Mouse (Mus musculus) fibroblast of lung, adult 2 months (primary cell): ENCODE data around the gene Wnk4.

Experiments
- DNase-seq: peaks from one replicate; pipeline ENCODE4 v3.0.0-alpha.2; 2011; ENCODE audit warnings: low read depth

The Wnk4 gene

DNA sequence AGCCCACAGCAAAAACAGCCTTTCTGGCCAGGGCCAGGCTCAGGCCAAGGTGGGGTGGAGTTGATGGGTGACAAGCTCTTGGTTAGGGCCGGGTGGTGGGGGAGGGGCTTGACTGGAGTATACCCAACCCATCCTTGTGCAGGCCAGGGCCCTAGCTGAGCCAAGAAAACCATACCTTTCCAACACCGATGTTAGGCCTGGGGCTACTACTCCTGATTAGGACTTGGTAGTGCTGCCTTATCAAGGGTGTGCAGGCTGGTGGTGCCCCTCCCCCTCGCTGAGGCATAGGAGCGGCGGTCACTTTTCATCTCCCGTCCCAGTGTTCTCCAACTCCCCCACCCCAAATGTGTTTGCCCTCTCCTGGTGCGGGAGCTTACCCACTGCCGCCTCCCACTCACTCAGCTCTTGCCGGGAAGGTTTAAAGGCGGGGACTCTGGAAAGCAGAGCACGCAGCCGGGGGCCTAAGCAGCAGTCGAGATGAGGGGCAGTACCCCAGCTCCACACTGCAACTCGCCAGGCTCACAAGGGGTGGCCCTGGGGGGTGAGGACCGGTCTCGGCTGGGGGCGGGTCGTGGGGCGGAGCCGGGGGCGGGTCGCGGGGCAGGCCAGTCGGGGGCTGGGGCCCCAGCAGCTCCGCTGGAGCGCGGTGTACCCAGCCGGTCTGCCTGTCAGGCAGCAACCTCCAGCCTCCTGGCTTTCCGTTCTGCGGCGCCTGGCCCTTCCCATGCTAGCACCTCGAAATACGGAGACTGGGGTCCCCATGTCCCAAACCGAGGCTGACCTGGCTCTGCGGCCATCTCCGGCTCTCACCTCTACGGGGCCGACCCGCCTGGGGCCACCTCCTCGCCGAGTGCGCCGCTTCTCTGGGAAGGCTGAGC lies at the start of gene Wnk4:
Gene Wnk4, plus strand, starts transcription at position 620 of the 878 bp plus-strand sequence.
- DNase-seq = no peak

DNA sequence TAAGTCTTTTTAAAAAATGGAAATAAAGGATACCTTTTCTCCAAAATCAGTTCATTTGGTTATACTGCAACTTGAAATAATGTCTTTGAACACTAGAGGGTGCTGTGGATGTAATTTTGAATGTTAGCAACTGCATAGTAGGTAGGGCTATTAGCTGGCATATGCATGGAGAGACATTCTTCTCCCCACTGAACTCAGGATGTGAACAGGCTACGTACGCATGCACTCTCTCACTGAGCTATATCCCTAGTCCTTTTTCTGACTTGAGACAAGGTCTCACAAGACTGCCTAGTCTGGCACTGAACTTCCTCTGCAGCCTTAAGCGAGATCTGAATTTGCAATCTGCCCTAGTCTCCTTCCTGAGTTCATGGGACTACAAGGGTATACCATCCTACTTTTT lies 48.4 kb upstream of the Wnk4 start:
- DNase-seq = peak; percentile 58

DNA sequence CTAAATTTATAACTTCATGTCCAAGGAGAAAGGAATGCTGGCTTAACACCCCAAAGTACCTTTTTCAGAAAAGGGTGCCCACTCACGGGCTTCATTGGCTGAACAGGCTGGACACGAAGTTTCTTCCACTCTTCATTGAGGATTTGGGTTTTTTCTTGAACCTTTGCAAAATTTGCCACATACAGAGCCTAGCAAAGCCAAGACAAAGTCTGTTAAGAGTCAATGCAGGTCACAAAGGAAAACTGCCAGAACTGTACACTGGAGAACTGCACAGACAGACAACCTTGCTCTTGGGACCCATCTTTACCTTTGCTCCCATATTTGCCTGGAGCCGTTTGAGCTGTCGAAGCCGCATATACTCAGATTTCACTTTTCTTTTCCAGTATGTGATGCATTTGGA lies 43.4 kb upstream of the Wnk4 start:
- DNase-seq = no peak

DNA sequence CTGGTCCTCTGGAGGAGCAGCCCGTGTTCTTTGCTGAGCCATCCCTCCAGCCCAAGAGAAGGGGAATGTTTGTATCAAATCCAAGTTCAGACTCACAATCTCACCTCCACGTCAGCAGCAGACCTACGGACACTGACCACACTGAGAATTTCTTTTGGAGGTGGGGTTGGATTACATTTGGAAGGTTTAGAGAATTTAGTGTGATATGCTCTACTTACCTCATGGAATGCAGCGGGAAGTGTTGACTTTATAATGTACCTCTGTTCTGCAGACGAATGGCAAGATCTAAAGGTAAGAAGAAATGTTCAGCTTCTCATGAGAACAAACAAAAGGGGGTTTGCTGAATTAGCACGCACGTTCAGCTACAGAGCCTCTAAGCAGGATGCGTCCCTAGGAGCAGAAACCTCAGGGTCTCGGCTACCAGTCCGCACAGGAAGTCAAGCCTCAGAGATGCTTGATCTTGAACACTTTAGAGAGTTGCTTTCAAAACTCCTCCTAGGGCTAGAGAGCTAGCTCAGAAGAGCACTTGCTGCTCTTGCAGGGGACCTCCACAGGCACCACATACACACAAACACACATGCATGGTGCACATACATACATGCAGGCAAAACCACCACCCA lies 41.8 kb upstream of the Wnk4 start:
- DNase-seq = no peak

DNA sequence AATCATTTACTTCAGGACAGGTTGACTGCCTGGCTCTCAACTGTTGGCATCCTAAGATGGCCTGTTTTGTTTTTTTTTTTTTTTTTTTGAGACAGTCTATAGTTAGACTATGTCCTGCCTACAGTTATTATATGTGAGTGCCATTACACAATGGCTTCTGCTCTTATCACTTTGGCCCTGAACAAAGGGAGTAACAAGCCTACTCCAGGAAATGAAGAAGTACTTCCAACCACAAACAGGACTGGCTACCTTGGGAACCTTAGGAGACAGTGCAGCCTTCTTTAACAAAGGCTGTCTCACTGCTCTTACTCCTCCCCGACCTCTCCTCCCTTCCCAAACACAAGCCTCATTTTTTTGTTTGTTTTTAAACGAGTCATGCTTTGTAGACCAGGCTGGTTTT lies 39.5 kb upstream of the Wnk4 start:
- DNase-seq = no peak

DNA sequence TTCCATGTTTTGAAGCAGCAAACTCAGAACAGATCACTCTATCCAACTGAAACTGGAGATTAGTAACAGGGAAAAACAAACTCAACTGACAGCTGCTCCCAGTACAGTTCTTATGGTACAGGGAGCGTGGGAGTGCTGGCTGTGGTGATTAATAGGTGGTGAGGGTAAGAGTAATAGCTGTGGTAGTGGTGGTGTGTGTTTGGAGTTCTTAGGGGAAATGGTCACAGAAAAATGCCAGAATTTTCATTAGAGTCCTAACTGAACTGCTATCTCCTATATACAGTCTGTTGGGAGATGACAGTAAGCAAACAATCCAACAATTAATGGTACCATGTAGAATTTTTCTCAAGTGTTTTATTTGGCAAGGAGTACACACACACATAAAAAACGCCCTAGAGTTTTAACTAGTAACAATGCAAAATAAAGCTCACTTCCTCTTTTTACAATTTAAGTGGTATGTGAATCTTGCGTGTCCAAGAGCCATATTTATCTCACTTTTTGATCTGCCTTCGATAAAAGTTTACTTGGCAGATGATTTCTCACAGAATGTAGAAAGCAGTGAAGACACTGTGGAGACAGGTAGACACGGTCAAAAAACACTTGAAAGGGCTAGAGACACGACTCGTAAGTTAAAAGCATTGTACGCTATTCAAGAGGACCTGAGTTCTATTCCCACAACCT lies 38.9 kb upstream of the Wnk4 start:
- no peak for DNase-seq

DNA sequence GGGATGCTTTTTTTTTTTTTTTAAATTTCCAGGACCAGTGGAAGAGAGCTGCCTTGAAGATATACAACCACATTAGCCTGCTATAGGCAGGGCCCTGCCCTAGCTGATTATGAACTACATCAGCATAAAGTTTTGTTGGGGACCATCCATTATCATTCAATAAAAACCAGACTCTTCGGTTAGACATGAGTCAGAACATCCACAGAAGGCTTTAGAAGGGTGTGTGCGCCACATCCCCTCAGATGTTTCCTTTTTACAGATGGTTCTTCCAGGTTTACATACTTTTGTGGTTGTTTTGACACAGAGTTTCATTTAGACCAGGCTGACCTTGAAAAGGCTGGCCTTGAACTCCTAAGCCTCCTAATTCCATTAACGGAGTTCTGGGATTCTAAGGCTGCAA lies 36.0 kb upstream of the Wnk4 start:
- DNase-seq = no peak

DNA sequence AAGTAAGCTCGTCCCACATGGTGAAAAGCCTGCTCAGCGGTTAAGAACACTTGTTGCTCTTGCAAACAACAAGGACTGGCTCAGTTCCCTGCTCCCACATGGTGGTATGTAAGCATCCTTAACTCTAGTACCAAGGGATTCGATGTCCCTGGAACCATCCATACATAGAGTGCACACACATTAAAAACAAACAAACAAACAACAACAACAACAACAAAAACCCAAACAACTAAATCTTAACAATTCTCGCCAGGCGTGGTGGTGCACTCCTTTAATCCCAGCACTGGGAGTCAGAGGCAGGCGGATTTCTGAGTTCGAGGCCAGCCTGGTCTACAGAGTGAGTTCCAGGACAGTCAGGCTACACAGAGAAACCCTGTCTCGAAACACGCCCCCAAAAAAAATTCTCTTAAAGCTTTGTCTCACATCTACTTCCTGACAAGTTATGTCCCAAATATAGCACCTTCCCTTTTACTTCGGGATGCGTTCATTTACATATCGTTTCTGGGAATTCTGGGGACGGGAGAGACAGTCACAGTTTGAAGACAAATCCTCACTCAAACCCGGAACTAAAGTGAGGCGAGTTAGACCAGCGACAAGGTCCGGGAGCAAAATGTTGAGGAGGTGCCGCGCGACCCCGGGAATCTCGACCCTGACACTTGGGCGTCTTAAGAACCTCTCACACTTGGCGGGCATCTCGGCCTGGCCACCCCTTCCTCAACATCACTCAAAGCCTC lies 34.9 kb upstream of the Wnk4 start:
- DNase-seq = no peak

DNA sequence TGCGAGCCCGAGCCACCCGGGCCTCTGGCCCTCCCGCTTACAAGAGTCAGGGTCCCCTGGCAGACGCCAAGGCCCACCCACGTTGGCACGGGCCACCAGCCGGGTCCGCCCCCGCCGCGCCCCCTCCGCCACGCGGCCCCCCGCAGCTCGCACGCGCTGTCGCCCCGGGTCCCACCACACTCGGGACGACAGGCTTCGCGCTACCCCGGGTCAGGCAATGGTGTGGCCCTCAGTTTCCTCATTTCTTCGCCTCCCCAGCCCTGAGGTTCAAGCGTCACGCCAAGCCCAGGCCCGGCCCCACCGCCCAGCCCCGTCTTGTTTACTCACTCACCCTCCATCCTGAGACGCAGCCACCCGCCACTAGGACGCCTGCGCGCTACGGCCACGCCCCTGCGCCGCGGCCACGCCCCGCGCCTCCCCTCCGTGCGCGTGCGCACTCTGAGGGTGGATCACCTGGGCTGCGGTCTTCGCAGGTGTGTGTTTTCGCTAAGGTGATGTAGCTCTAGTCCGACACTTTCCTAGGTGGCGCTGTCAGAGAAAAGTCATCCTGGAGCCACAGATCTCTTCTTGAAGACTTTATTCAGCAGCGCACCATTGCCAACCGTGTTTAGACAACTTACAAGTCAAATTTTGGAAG lies 34.2 kb upstream of the Wnk4 start, which contains the start of gene Ezh1:
Gene Ezh1, minus strand, starts transcription at position 399 of the 637 bp plus-strand sequence.
- no peak for DNase-seq

DNA sequence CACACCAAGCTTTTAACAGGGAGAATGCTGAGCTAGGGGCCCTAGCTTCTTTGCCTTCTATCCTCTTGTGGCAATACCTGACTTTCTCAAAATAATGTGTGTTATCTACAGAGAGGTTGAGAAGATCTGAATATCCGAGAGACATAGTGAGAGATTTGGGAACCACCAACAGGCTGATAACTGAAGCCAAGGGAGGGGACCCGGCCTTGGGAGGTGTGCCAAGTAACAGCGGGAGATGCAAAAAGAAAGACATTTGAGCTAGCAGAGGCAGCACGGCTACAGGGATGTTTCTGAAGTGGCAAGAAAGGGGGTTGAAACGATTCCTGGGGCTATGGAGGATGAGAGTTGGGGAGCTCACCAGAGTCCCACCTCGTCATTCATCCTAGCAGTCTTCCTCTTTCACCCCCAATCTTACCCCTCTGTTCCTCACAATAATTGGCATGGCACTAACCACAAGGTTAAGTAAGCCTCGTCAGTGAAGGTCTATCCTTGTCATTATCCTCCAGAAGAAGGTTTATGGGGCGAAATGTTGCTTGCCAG lies 30.9 kb upstream of the Wnk4 start:
- no peak for DNase-seq

DNA sequence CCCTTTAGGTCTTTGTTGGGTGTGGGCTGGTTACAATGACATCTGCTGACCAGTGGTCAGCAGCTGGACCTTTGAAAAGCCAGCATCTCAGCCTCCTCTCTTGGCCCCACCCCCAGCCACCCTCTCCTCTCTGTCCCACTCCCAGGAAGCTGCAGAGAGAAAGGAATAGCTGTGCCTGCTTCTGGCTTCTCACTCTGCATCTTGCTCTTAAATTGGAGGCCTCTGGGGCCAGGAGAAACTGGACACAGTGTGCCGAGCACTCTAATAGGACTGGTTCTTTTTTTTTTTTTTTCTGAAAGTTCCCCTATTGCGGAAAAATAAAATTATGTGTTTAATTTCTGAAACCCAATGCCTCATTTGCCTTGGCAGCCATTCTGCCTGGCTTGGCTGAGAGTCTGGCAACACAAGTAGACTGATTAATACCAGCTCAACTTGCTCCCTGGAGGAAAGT lies 30.3 kb upstream of the Wnk4 start:
- DNase-seq = no peak

DNA sequence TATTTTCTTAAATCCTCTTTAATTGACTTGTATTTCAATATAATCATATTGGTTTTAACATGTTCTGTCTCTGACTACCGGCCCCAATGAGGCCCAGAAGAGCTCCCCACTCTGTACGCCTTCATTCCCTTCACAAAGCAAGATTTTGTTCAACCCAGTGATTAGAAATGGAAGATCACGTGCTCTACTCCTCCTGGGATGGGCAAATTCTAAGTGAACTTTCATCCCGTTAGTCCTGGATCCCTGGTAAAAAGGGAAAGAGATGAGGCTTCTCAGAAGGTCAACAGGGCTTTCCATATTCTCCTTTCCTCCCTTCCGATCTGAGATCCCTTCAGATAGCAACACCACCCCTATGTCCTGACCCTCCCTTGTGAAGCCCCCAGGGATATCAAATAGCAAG lies 29.8 kb upstream of the Wnk4 start:
- DNase-seq = no peak

DNA sequence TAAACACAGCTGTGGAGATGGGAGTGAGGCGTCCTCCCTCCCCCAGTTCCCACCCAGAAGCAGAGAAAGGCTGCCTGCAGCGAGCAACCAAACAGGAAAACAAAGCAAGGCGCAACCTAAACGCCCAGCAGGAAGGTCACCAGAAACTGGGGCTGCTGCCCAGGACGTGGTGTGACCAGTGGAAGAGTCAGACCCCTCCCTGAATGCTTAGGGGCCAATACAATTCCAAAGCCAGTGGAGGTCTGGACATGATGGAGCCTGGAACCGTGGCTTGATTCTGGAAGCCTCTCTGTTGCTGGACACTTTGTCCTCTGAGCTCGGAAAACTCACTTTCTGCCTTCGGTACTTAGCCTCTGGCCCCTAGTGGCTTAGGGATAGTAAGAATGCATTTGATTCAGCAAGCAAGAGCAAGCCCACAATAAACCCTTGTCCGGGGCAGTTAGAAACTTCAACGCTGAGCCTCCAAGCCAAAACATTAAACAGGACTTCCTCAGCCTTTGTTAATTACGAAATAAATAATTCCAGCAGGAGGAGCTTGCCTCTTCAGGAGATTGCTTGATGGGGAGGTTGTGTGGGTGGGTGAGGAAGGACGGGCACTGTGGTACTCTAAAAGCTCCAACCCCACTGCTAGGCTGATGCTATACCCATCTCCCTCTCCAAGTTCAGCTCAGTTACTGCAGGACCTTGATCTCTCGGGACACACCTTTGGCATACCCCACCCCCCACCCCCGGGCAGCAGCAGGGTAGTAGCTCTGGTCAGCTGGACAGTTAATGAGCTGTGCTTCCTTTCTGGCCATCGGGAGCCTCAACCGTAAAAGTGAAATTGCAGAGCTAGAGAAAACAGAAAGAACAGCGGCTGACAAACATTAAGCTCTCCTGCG lies 29.1 kb upstream of the Wnk4 start:
- DNase-seq = no peak

DNA sequence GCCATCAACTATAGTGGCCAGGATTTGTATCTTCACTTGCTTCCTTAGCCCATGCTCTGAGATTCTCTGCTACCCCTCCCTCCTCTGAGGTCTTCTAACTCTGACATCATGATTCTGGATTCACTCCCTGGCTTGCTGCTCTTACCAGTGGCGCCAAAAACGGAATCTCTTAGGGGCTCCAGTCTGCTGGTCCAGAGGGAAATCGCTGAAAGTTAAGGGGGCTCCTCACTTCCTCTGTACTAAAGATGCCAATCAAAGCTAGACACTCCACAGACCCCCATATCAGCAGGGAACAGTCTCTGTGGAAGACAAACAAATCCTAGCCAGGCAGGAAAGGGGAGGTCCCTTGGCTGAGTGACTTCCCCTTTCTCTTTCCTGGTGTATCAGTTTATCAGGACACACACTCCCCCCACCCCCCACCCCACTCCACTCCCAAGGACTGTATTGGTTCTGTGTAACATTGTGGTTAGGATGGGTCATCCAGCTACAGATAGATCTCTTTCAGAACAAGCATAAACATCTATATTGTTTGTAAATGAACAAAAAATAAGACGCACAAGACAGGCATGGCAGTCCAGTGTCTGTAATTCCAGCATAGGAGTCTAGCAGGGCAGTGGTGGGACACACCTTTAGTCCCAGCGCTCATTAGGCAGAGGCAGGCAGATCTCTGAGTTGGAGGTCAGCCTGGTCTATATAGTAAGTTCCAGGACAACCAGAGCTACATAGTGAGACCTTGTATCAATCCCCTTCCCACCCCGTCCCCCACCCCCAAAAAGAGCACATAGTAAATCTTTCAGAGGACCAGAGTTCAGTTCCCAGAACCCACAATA lies 28.1 kb upstream of the Wnk4 start:
- DNase-seq = no peak

DNA sequence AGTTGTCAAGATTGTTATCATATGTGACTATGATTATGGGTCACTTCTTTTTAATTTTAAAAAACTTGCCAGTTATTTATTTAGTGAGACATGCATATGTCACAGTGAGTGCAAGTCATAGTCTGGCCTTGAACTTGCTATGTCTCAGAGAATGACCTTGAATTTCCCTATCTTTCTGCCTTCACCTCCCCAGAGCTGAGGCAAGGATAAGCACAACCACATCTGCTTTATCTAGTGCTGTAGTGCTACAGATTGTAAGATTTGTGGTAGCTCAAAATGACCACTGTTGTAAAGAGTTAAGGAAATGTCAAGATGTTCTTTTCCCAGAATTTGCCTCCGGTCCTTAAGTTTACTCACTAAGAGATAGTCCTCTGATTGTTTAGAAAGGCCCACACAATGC lies 27.1 kb upstream of the Wnk4 start:
- DNase-seq = no peak

DNA sequence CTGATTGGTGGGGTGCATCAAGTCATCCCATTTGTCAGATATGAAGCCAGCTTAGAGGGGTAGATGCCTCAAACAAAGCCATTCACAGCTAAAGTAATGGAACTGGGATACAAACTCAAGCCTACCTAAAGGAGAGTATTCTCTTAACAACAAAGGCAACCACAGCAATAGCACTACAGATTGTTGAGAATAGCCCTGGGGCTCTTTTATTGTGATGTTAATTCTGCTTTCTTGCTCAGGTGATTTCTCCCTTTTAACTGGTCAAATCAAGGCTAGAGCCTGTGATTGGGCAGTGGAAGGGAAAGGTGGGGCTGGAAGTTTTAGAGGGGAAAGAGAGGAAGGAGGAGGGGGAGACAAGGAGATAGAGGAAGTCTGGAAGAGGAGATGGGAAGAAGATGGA lies 26.2 kb upstream of the Wnk4 start:
- DNase-seq = no peak

DNA sequence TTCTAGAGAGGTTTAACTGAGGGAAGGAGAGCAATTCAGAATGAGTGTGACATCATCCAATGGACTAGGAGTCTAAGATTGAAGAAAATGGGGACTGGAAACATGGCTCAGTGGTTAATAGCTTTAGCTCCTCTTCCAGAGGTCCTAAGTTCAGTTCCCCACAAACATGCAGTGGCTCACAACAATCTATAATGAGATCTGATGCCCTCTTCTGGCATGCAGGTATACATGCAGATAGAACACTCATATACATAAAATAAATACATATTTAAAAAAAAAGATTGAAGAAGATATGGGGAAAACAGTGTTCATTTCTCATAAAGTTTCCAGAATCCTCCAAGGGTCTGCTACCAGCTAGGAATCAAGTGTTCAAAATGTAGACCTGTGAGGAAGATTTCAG lies 24.9 kb upstream of the Wnk4 start:
- DNase-seq = no peak

DNA sequence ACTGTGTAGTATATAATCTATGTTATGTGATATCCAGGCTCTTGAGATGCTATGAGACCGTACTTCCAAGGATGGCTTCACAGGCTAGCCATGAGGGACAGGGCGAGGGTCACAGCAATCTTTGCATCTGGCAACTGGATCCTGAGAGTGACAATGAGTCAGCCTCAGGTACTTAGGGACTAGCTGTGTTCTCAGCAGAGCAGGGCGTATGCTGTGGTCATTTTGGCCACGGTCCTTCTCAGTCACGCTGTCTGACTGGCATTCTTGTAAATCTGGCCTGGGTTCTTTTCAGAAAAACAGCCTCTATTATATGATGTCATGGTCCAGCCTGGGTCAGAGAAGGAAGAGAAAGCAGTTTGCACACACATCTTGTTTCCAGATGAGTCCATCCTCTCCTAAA lies 23.6 kb upstream of the Wnk4 start:
- DNase-seq = no peak

DNA sequence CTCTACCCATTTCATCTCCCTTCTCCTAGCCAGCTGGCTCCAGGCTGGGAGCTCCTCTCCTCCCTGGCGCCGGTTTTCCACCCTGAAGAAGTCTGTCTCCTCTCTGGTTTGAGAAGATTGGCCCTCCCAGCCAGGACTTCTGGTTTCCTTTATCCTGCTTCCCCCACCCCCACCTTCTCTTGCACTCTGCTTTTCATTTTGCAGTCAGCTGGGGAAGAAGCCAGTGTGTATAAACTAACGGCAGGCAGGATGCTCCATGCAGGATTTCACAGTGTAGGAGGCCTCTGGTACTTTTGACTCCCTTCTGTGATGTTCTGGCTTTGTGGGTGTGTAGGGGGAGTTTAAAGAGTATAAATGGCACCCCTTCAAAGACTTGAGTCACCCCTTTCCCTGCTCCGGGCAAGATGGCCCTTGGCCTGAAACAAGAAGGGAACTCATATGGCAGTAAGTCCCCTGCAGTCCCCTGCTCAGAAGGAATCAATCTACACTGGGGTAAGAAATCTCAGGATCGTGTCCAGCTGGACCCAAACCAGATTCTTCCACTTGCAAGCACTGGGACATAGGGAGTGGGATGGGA lies 22.2 kb upstream of the Wnk4 start:
- DNase-seq = no peak
